Mouse (Mus musculus) macrophage (primary cell): ENCODE data around the gene Mical1. TPM values are rescaled to one million over a fixed set of nuclear protein-coding genes. Genes with fewer than 3 reads are reported as not detected.

Experiments used
- H3K27ac ChIP-seq: fragments of 350-480 bp; formaldehyde crosslinking; 2 replicates; pipeline ENCODE4 v1.9.0; 2021
- H3K36me3 ChIP-seq: fragments of 350-480 bp; formaldehyde crosslinking; 2 replicates; pipeline ENCODE4 v1.9.0; 2021; ENCODE audit errors: inconsistent target
- H3K4me3 ChIP-seq: fragments of 350-480 bp; formaldehyde crosslinking; 2 replicates; pipeline ENCODE4 v1.9.0; 2021; ENCODE audit errors: inconsistent target
- H3K79me2 ChIP-seq: fragments of 350-480 bp; formaldehyde crosslinking; 2 replicates; pipeline ENCODE4 v1.9.0; 2021; ENCODE audit errors: inconsistent target
- WGBS: methylation state at CpG from one replicate; pipeline ENCODE4 v1.1.7; 2026; ENCODE audit warnings: inconsistent platforms; ENCODE audit not compliant: missing documents; 5-methylcytosine and 5-hydroxymethylcytosine counted together
- polyA plus RNA-seq: library from polyadenylated mRNA; stranded (reverse); fragments of 250-400 nt; gene quantifications from 3 replicates; pipeline ENCODE4 v1.2.4, GENCODE M21; 2018; ENCODE audit warnings: inconsistent platforms
- total RNA-seq, 78 experiments: library from RNA; depleted of rRNA; stranded (reverse); fragments of 250-400 nt; gene quantifications; 1 replicate in 9 of 78; 2 replicates in 24 of 78; 3 replicates in 43 of 78; 4 replicates in 2 of 78; pipeline ENCODE4 v1.2.4; 2018; ENCODE audit warnings: inconsistent platforms in 56 of 78

Mical1 gene
- total RNA-seq (2018; cell fraction: chromatin; rRNA removed), result 100 to 1,000 TPM in 8 of 26 experiments, 10 to 100 TPM in 17, 1 to 10 TPM in 1; 7.5 to 233 (median 40.5) TPM
- total RNA-seq (2018; cell fraction: cytosol; rRNA removed), result 10 to 100 TPM in 15 of 26 experiments, 1 to 10 TPM in 11; 7.0 to 54.9 (median 20.1) TPM
- total RNA-seq (2018; cell fraction: nucleus; rRNA removed), result 100 to 1,000 TPM in 6 of 26 experiments, 10 to 100 TPM in 19, 1 to 10 TPM in 1; 6.0 to 163 (median 23.2) TPM
- 19.5 to 33.8 TPM (median 31.3 TPM) in 3 replicates for polyA plus RNA-seq

- 4% methylated on average over 35 of the region's 35 CpGs for WGBS
- H3K79me2 ChIP-seq, result peaks cover 17% of the 10 kb centered on the region; the same call in 1 of the 2 replicates
- H3K4me3 ChIP-seq, result peak within 1 kb of the TSS; percentile 78
- peak within 1 kb of the TSS; percentile 80 for H3K27ac ChIP-seq
- peaks cover 21% of the 10 kb centered on the region; the same call in 1 of the 2 replicates for H3K36me3 ChIP-seq
Observed at GRCm38 (mm10) chr10:41476171-41477017, at the start of gene Mical1. Gene Mical1, plus strand, starts transcription at chr10:41476314.

GRCm38 (mm10) chr10:41426368-41426767, 49.7 kb upstream of the Mical1 start:
- H3K36me3 ChIP-seq, result no peaks in the 10 kb centered on the region
- no peak overlapping the region for H3K27ac ChIP-seq
- 74% methylated on average over 6 of the region's 6 CpGs for WGBS
- no peaks in the 10 kb centered on the region for H3K79me2 ChIP-seq
- no peak overlapping the region for H3K4me3 ChIP-seq

GRCm38 (mm10) chr10:41434624-41435023, 41.5 kb upstream of the Mical1 start:
- Histone ChIP-seq H3K36me3 (no peaks in the 10 kb centered on the region), H3K79me2 (no peaks in the 10 kb centered on the region), H3K27ac (no peak overlapping the region), H3K4me3 (no peak overlapping the region)
- WGBS, result 23% methylated on average over 4 of the region's 4 CpGs

GRCm38 (mm10) chr10:41435141-41435540, 41.0 kb upstream of the Mical1 start:
- WGBS, result 54% methylated on average over 3 of the region's 3 CpGs
- H3K36me3 ChIP-seq, result no peaks in the 10 kb centered on the region
- no peak overlapping the region for H3K4me3 ChIP-seq
- H3K27ac ChIP-seq, result no peak overlapping the region
- H3K79me2 ChIP-seq, result no peaks in the 10 kb centered on the region

- WGBS, result 56% methylated on average over 1 of the region's 1 CpGs
- no peak overlapping the region for H3K4me3 ChIP-seq
Observed at GRCm38 (mm10) chr10:41448216-41448615, 27.9 kb upstream of the Mical1 start.

GRCm38 (mm10) chr10:41449684-41450083, 26.4 kb upstream of the Mical1 start:
- 8% methylated on average over 14 of the region's 14 CpGs for WGBS
- Histone ChIP-seq H3K79me2 (peaks cover 35% of the 10 kb centered on the region), H3K36me3 (no peaks in the 10 kb centered on the region), H3K4me3 (peak overlapping the region; percentile 64), H3K27ac (peak overlapping the region; percentile 24; the same call in 1 of the 2 replicates)

More at GRCm38 (mm10) chr10:41448216-41448615, 27.9 kb upstream of the Mical1 start:
- Histone ChIP-seq H3K79me2 (peaks cover 27% of the 10 kb centered on the region), H3K27ac (no peak overlapping the region), H3K36me3 (no peaks in the 10 kb centered on the region)

GRCm38 (mm10) chr10:41450137-41450670, 25.9 kb upstream of the Mical1 start, which contains the start of gene Zbtb24:
Gene Zbtb24, plus strand, starts transcription at chr10:41450383.
- under 1% methylated on average over 49 of the region's 49 CpGs for WGBS
- peaks cover 35% of the 10 kb centered on the region for H3K79me2 ChIP-seq
- H3K36me3 ChIP-seq, result peaks cover 5% of the 10 kb centered on the region
- H3K4me3 ChIP-seq, result peak within 1 kb of the TSS; percentile 64
- H3K27ac ChIP-seq, result peak within 1 kb of the TSS; percentile 24; the same call in 1 of the 2 replicates

- Histone ChIP-seq H3K79me2 (peaks cover 35% of the 10 kb centered on the region), H3K36me3 (peaks cover 12% of the 10 kb centered on the region), H3K4me3 (peak overlapping the region; percentile 59), H3K27ac (peak overlapping the region; percentile 24; the same call in 1 of the 2 replicates)
- whole genome bisulfite sequencing, result 55% methylated on average over 15 of the region's 18 CpGs
Observed at GRCm38 (mm10) chr10:41450780-41451522, 25.2 kb upstream of the Mical1 start.

- peaks cover 19% of the 10 kb centered on the region for H3K36me3 ChIP-seq
- no peak overlapping the region for H3K4me3 ChIP-seq
- no peak overlapping the region for H3K27ac ChIP-seq
- peaks cover 35% of the 10 kb centered on the region for H3K79me2 ChIP-seq
- 96% methylated on average over 9 of the region's 9 CpGs for WGBS
Observed at GRCm38 (mm10) chr10:41451656-41452055, 24.5 kb upstream of the Mical1 start.

- no peak overlapping the region for H3K27ac ChIP-seq
- WGBS, result 93% methylated on average over 3 of the region's 3 CpGs
- H3K4me3 ChIP-seq, result no peak overlapping the region
- peaks cover 27% of the 10 kb centered on the region for H3K36me3 ChIP-seq
- peaks cover 35% of the 10 kb centered on the region for H3K79me2 ChIP-seq
Observed at GRCm38 (mm10) chr10:41452791-41453190, 23.3 kb upstream of the Mical1 start.

- WGBS, result 98% methylated on average over 4 of the region's 4 CpGs
- no peak overlapping the region for H3K4me3 ChIP-seq
- H3K79me2 ChIP-seq, result no peaks in the 10 kb centered on the region
- H3K36me3 ChIP-seq, result peaks cover 47% of the 10 kb centered on the region
- no peak overlapping the region for H3K27ac ChIP-seq
Observed at GRCm38 (mm10) chr10:41459990-41460389, 16.1 kb upstream of the Mical1 start.

GRCm38 (mm10) chr10:41460501-41460900, 15.6 kb upstream of the Mical1 start:
- WGBS, result 75% methylated on average over 2 of the region's 2 CpGs
- Histone ChIP-seq H3K4me3 (no peak overlapping the region), H3K27ac (no peak overlapping the region), H3K36me3 (peaks cover 44% of the 10 kb centered on the region), H3K79me2 (no peaks in the 10 kb centered on the region)

- Histone ChIP-seq H3K4me3 (no peak overlapping the region), H3K27ac (no peak overlapping the region), H3K79me2 (no peaks in the 10 kb centered on the region), H3K36me3 (peaks cover 37% of the 10 kb centered on the region)
- 98% methylated on average over 2 of the region's 3 CpGs for WGBS
Observed at GRCm38 (mm10) chr10:41461057-41461722, 14.9 kb upstream of the Mical1 start.
